Mouse (Mus musculus) neural tube, embryonic 12.5 days (tissue): ENCODE results near the gene Lmcd1. TPM values are rescaled to one million over a fixed set of nuclear protein-coding genes. Genes with fewer than 3 reads are reported as not detected.

ENCODE experiments used
- ATAC-seq: fragments of 200-750 bp; cut with Nextera tagmentation; 2 replicates; pipeline ENCODE4 v1.8.0; 2017; ENCODE audit warnings: low read depth, mild to moderate bottlenecking, moderate TSS enrichment, moderate library complexity; ENCODE audit not compliant: low FRiP score
- H3K27ac ChIP-seq: fragments of 300-500 bp; sonication (generic); 2 replicates; pipeline ENCODE4 v1.5.1; 2016
- H3K27me3 ChIP-seq: fragments of 300-500 bp; sonication (generic); replicated peaks from 2 replicates; pipeline ENCODE4 v1.6.1; 2016; ENCODE audit warnings: mild to moderate bottlenecking
- H3K36me3 ChIP-seq: fragments of 300-500 bp; sonication (generic); 2 replicates; pipeline ENCODE4 v1.6.1; 2016; ENCODE audit warnings: mild to moderate bottlenecking
- H3K4me1 ChIP-seq: fragments of 300-500 bp; sonication (generic); 2 replicates; pipeline ENCODE4 v1.6.1; 2016
- H3K4me2 ChIP-seq: fragments of 300-500 bp; sonication (generic); replicated peaks from 2 replicates; pipeline ENCODE4 v1.6.1; 2016; ENCODE audit warnings: mild to moderate bottlenecking
- H3K4me3 ChIP-seq: fragments of 300-500 bp; sonication (generic); 2 replicates; pipeline ENCODE4 v1.5.1; 2016
- H3K9ac ChIP-seq: fragments of 300-500 bp; sonication (generic); 2 replicates; pipeline ENCODE4 v1.6.1; 2016; ENCODE audit warnings: mild to moderate bottlenecking
- H3K9me3 ChIP-seq: fragments of 300-500 bp; sonication (generic); 2 replicates; pipeline ENCODE4 v1.6.1; 2016; ENCODE audit warnings: mild to moderate bottlenecking
- WGBS: fragments of 180-500 bp; shearing (Covaris S2); methylation state at CpG from one replicate; pipeline ENCODE4 v1.1.7; 2016; 5-methylcytosine and 5-hydroxymethylcytosine counted together
- polyA plus RNA-seq: library from polyadenylated mRNA; unstranded; fragments of >200 nt; fragmentation: Nextera tagmentation; extraction: Ambion mirVana; gene quantifications from 2 replicates; pipeline ENCODE4 v1.2.1, GENCODE M21; 2016

Lmcd1 gene
- polyA plus RNA-seq, 1 experiment from 2014 or later: 18.1 TPM

DNA sequence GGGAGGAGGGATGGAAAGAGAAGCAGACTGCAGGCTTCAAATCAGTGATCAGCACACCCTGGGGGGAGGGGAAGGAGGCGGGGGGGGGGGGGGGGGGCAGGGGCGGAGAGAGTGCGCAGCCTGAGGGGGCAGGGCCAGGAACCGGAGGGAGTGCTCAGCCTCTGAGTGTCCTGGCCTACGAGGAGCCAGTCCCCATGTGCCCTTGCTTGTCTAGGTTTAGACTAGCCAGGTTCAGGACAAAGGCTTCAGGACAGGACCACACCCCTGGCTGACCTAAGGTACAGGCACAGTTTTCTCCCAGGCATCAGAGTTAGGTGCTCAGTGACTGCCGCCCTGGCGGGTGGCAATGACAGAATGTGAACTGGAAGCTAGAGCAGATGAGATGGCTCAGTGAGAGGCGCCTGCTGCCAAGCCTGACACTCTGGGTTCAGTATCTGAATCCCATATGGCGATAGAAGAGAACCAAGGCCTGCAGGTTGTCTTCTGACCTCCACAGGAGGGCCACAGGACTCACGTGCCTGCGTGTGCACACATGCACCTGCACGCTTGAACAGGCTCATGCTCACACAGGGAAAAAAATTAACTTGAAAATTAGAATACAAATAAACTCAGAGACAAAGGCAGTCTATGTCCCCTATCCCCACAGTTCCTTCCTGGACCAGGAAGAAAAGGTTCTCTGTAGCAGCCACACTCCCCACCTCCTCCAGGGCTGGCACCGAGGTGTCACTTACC lies 102.3 kb downstream of the Lmcd1 start:
- no peak for ATAC-seq
- no peaks in the 10 kb centered on the region for H3K4me1 ChIP-seq
- H3K36me3 ChIP-seq: no peaks in the 10 kb centered on the region
- no peak overlapping the region for H3K9ac ChIP-seq
- no peak overlapping the region for H3K27ac ChIP-seq
- 68% methylated on average over 10 of the region's 13 CpGs for WGBS
- no peaks in the 10 kb centered on the region for H3K9me3 ChIP-seq
- H3K4me3 ChIP-seq: no peak overlapping the region
- H3K27me3 ChIP-seq: no peaks in the 10 kb centered on the region
- H3K4me2 ChIP-seq: no peak overlapping the region

DNA sequence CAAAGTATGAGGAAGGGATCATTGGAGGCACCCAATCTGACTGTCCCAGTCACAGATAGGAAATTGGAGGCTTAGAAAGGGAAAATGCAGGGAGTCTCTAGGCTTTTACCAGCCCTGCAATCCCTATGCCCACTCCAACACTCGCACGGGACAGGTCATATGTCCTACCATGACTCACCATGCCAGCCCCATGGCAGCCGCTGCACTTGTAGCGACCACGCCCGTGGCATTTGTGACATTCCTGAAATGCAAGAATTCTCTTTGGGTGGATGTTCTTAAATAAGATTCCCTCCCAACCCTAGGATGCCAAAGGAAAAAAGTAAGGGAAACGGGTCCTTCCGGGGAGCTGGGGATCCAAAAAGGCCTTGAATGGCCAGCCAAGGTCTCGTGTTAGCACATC lies 105.5 kb downstream of the Lmcd1 start:
- Histone ChIP-seq H3K27me3 (no peaks in the 10 kb centered on the region), H3K9me3 (no peaks in the 10 kb centered on the region), H3K4me3 (no peak overlapping the region), H3K36me3 (no peaks in the 10 kb centered on the region), H3K9ac (no peak overlapping the region), H3K4me1 (no peaks in the 10 kb centered on the region), H3K4me2 (no peak overlapping the region), H3K27ac (no peak overlapping the region)
- WGBS: 92% methylated on average over 9 of the region's 9 CpGs
- no peak for ATAC-seq

Other genes with a start within 250 kb of the Lmcd1 start
- gene Ssu2, start 114.3 kb downstream of the Lmcd1 start, polyA plus RNA-seq: 0.55 and 0.87 TPM in 2 replicates
- gene Cav3, start 185.7 kb downstream of the Lmcd1 start, polyA plus RNA-seq: 1.0 TPM in 2 replicates
- gene Oxtr, start 216.2 kb downstream of the Lmcd1 start, polyA plus RNA-seq: 0.36 and 0.85 TPM in 2 replicates